Mouse (Mus musculus) kidney, adult 2 months (tissue): ENCODE results near the gene Sirt3. TPM values are rescaled to one million over a fixed set of nuclear protein-coding genes. Genes with fewer than 3 reads are reported as not detected.
"Not testable (repeated sequence)": the region's sequence is repeated elsewhere in the genome, so short reads cannot be mapped to it uniquely, and the experiment has no call there.

Source experiments
- DNase-seq: peaks from one replicate; pipeline ENCODE4 v3.0.0; 2021
- H3K27ac ChIP-seq: fragments of 200-500 bp; 2 replicates; pipeline ENCODE4 v1.5.1; 2012; ENCODE audit warnings: low read depth, low read length, control low read depth, inconsistent platforms; ENCODE audit not compliant: insufficient read depth
- H3K27me3 ChIP-seq: fragments of 200-500 bp; replicated peaks from 2 replicates; pipeline ENCODE4 v1.6.1; 2012; ENCODE audit warnings: mild to moderate bottlenecking, moderate library complexity, low read length, inconsistent platforms; ENCODE audit not compliant: control insufficient read depth, insufficient read depth
- H3K36me3 ChIP-seq: fragments of 200-500 bp; 2 replicates; pipeline ENCODE4 v1.6.1; 2012; ENCODE audit warnings: mild to moderate bottlenecking, moderate library complexity, low read length, inconsistent platforms; ENCODE audit not compliant: control insufficient read depth, insufficient read depth
- H3K4me1 ChIP-seq: fragments of 200-500 bp; 2 replicates; pipeline ENCODE4 v1.6.1; 2011; ENCODE audit warnings: low read length; ENCODE audit not compliant: control insufficient read depth, insufficient read depth
- H3K4me3 ChIP-seq: fragments of 200-500 bp; 2 replicates; pipeline ENCODE4 v1.5.1; 2011; ENCODE audit warnings: mild to moderate bottlenecking, low read depth, low read length, control low read depth; ENCODE audit not compliant: insufficient read depth
- CTCF ChIP-seq: fragments of 200-500 bp; conservative IDR thresholded peaks from 2 replicates; pipeline ENCODE4 v1.5.1; 2011; ENCODE audit warnings: low read depth, mild to moderate bottlenecking, control low read depth, low read length, moderate library complexity, mixed read lengths; ENCODE audit not compliant: insufficient read depth, insufficient read length
- POLR2A ChIP-seq: fragments of 200-500 bp; IDR thresholded peaks from one replicate; pipeline ENCODE4 v1.6.1; 2011; ENCODE audit warnings: low read depth, low read length, control low read depth
- WGBS: fragments of 180-500 bp; shearing (Covaris S2); methylation state at CpG from one replicate; pipeline ENCODE4 v1.1.7; 2018; 5-methylcytosine and 5-hydroxymethylcytosine counted together
- polyA plus RNA-seq: library from polyadenylated mRNA; depleted of rRNA; stranded (reverse); fragments of >200 nt; gene quantifications from 2 replicates; pipeline ENCODE4 v1.2.3, GENCODE M21; 2012

Gene Sirt3
- polyA plus RNA-seq, 1 experiment, result 155 TPM

GRCm38 (mm10) chr7:140894611-140895010, 12.5 kb upstream of the Sirt3 start:
- H3K4me3 ChIP-seq, result no peak overlapping the region
- no peaks in the 10 kb centered on the region for H3K4me1 ChIP-seq
- peaks cover 5% of the 10 kb centered on the region; the same call in 1 of the 2 replicates for H3K36me3 ChIP-seq
- H3K27ac ChIP-seq, result no peak overlapping the region
- 73% methylated on average over 3 of the region's 3 CpGs for WGBS
- no peaks in the 10 kb centered on the region for H3K27me3 ChIP-seq
- TF ChIP-seq POLR2A (no peak), CTCF (no peak)
- DNase-seq, result peak; percentile 65

GRCm38 (mm10) chr7:140894031-140894430, 11.9 kb upstream of the Sirt3 start:
- peaks cover 5% of the 10 kb centered on the region; the same call in 1 of the 2 replicates for H3K36me3 ChIP-seq
- DNase-seq, result no peak

GRCm38 (mm10) chr7:140890636-140891035, 8.5 kb upstream of the Sirt3 start:
- not testable (repeated sequence) for H3K4me1 ChIP-seq, H3K4me3 ChIP-seq, H3K36me3 ChIP-seq, H3K27me3 ChIP-seq, DNase-seq, H3K27ac ChIP-seq
- 94% methylated on average over 16 of the region's 16 CpGs for WGBS

More at GRCm38 (mm10) chr7:140894031-140894430, 11.9 kb upstream of the Sirt3 start:
- H3K27me3 ChIP-seq, result no peaks in the 10 kb centered on the region
- H3K4me3 ChIP-seq, result no peak overlapping the region
- WGBS, result 85% methylated on average over 7 of the region's 7 CpGs
- no peak overlapping the region for H3K27ac ChIP-seq
- H3K4me1 ChIP-seq, result no peaks in the 10 kb centered on the region
- TF ChIP-seq CTCF (no peak), POLR2A (no peak)

GRCm38 (mm10) chr7:140882469-140882803, 327 bp upstream of the Sirt3 start:
- under 1% methylated on average over 12 of the region's 12 CpGs for WGBS
- no peaks in the 10 kb centered on the region for H3K36me3 ChIP-seq
- no peak for TF ChIP-seq CTCF
- no peak for TF ChIP-seq POLR2A
- no peaks in the 10 kb centered on the region for H3K27me3 ChIP-seq
- DNase-seq, result no peak
- peak overlapping the region; percentile 86 for H3K4me3 ChIP-seq
- no peaks in the 10 kb centered on the region; the same call in 1 of the 2 replicates for H3K4me1 ChIP-seq
- H3K27ac ChIP-seq, result no peak overlapping the region; the same call in 1 of the 2 replicates

- TF ChIP-seq CTCF (no peak), POLR2A (no peak)
- peak overlapping the region; percentile 94 for H3K27ac ChIP-seq
- 6% methylated on average over 8 of the region's 8 CpGs for WGBS
- H3K4me1 ChIP-seq, result no peaks in the 10 kb centered on the region; the same call in 1 of the 2 replicates
- peak; percentile 61 for DNase-seq
- H3K36me3 ChIP-seq, result peaks cover under 1% of the 10 kb centered on the region; the same call in 1 of the 2 replicates
- H3K4me3 ChIP-seq, result peak overlapping the region; percentile 86
- no peaks in the 10 kb centered on the region for H3K27me3 ChIP-seq
Measured at GRCm38 (mm10) chr7:140880865-140881515, 1.1 kb downstream of the Sirt3 start.

GRCm38 (mm10) chr7:140880419-140880818, 1.7 kb downstream of the Sirt3 start:
- H3K4me3 ChIP-seq, result peak overlapping the region; percentile 34
- WGBS, result 41% methylated on average over 3 of the region's 3 CpGs

GRCm38 (mm10) chr7:140879355-140879754, 2.8 kb downstream of the Sirt3 start:
- TF ChIP-seq POLR2A, result no peak
- TF ChIP-seq CTCF, result no peak
- H3K4me3 ChIP-seq, result no peak overlapping the region
- no peak overlapping the region for H3K27ac ChIP-seq
- H3K27me3 ChIP-seq, result no peaks in the 10 kb centered on the region
- DNase-seq, result no peak
- H3K36me3 ChIP-seq, result peaks cover 5% of the 10 kb centered on the region
- H3K4me1 ChIP-seq, result no peaks in the 10 kb centered on the region; the same call in 1 of the 2 replicates
- WGBS, result 80% methylated on average over 7 of the region's 7 CpGs

More at GRCm38 (mm10) chr7:140880419-140880818, 1.7 kb downstream of the Sirt3 start:
- Histone ChIP-seq H3K4me1 (no peaks in the 10 kb centered on the region; the same call in 1 of the 2 replicates), H3K27ac (peak overlapping the region; percentile 94), H3K36me3 (peaks cover 5% of the 10 kb centered on the region), H3K27me3 (no peaks in the 10 kb centered on the region)
- peak; percentile 79 for DNase-seq
- no peak for TF ChIP-seq POLR2A
- no peak for TF ChIP-seq CTCF
